Mouse (Mus musculus): ENCODE data around the gene Ctbp1.

DNA sequence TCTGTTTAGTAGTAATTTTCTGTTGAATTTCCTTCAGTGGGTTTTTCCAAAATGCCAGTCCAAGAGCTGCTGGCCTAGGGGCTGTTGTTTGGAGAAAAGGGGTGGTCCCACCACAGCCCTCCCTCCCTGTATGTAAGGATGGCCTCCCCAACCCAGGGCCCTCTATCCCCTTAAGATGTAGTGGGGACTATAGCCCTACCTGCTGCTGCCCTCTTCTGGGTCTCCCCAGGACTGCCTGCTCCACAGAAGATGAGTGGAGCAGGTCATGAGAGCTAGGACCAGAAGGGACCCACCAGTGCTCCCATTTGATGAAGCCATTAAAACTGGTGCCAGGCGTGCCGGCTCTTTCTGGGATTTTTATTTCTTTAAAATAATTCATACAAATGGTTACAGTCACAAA is 27.4 kb downstream of the Ctbp1 start:
- TF ChIP-seq CTCF (IDR thresholded peaks at IDR 0.05; ENCODE audit: low read depth) (peak; percentile 53), EP300 (IDR thresholded peaks at IDR 0.05; ENCODE audit: low read depth) (no peak)
